Mouse (Mus musculus) hindbrain, postnatal 0 days (tissue): ENCODE results near the gene 4930562C15Rik. TPM values are rescaled to one million over a fixed set of nuclear protein-coding genes. Genes with fewer than 3 reads are reported as not detected.

Experiments
- ATAC-seq: fragments of 200-750 bp; cut with Nextera tagmentation; 2 replicates; pipeline ENCODE4 v1.8.0; 2017; ENCODE audit warnings: mild to moderate bottlenecking, moderate TSS enrichment, moderate library complexity
- DNase-seq: peaks from one replicate; pipeline ENCODE4 v3.0.0-alpha.2; 2015; ENCODE audit warnings: low spot score
- H3K27ac ChIP-seq: fragments of 300-500 bp; sonication (generic); 2 replicates; pipeline ENCODE4 v1.5.1; 2014; ENCODE audit warnings: mild to moderate bottlenecking
- H3K27me3 ChIP-seq: fragments of 300-500 bp; sonication (generic); 2 replicates; pipeline ENCODE4 v1.6.1; 2014; ENCODE audit warnings: low read length, mixed read lengths; ENCODE audit not compliant: insufficient read depth
- H3K36me3 ChIP-seq: fragments of 300-500 bp; sonication (generic); 2 replicates; pipeline ENCODE4 v1.6.1; 2014; ENCODE audit warnings: low read length, mixed read lengths; ENCODE audit not compliant: insufficient read depth
- H3K4me1 ChIP-seq: fragments of 300-500 bp; sonication (generic); 2 replicates; pipeline ENCODE4 v1.6.1; 2014; ENCODE audit warnings: antibody characterized with exemption, low read length, mixed read lengths; ENCODE audit not compliant: insufficient read depth
- H3K4me2 ChIP-seq: fragments of 300-500 bp; sonication (generic); 2 replicates; pipeline ENCODE4 v1.6.1; 2014; ENCODE audit warnings: low read depth, mild to moderate bottlenecking, low read length, moderate library complexity, mixed read lengths
- H3K4me3 ChIP-seq: fragments of 300-500 bp; sonication (generic); 2 replicates; pipeline ENCODE4 v1.5.1; 2014; ENCODE audit warnings: low read length
- H3K9ac ChIP-seq: fragments of 300-500 bp; sonication (generic); replicated peaks from 2 replicates; pipeline ENCODE4 v1.6.1; 2014; ENCODE audit warnings: mild to moderate bottlenecking, low read length, moderate library complexity, mixed read lengths
- H3K9me3 ChIP-seq: fragments of 300-500 bp; sonication (generic); 2 replicates; pipeline ENCODE4 v1.6.1; 2016; ENCODE audit warnings: low read length, mixed read lengths
- CTCF ChIP-seq: IDR thresholded peaks from 2 replicates; pipeline ENCODE4 v1.5.1; 2016; ENCODE audit warnings: antibody characterized with exemption, control low read depth, low read depth
- WGBS: fragments of 180-500 bp; shearing (Covaris S2); extraction: QIAGEN DNeasy Blood & Tissue Kit; methylation state at CpG from one replicate; pipeline ENCODE4 v1.1.7; 2014; 5-methylcytosine and 5-hydroxymethylcytosine counted together
- polyA plus RNA-seq: library from polyadenylated mRNA; unstranded; fragments of >200 nt; fragmentation: Nextera tagmentation; extraction: Ambion mirVana; gene quantifications from 2 replicates; pipeline ENCODE4 v1.2.1, GENCODE M21; 2015
- total RNA-seq: library from RNA; depleted of rRNA; stranded (reverse); fragments of >200 nt; gene quantifications from 2 replicates; pipeline ENCODE4 v1.2.3, GENCODE M21; 2014

Gene 4930562C15Rik
- total and polyA plus RNA-seq, 2 experiments from 2014 or later, result 0.31 TPM; not detected in 1

DNA sequence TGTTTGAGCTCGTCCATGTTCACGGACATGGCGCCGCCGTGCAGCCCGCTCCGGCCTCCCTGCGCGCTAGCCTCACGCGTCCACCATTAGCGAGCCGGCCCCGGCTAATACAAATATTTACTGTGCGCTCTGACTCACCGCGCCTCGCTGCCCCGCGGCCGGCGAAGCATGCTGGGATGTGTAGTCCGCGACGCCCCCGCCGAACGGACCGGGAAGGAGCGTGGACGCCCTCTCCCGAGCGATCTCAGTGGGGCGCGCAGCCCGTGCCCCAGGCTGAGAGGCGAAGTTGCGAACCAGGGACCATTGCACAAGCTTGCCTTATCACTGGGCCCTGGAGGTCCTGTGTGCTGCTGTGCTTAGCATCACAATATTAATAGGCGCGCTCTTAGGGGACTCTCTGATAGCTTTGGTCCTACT is 44.5 kb downstream of the 4930562C15Rik start:
- H3K27ac ChIP-seq, result peak overlapping the region; percentile 98
- under 1% methylated on average over 40 of the region's 40 CpGs for whole genome bisulfite sequencing
- no peaks in the 10 kb centered on the region for H3K9me3 ChIP-seq
- peak overlapping the region; percentile 63 for H3K4me2 ChIP-seq
- peaks cover 15% of the 10 kb centered on the region for H3K4me1 ChIP-seq
- peak; percentile 93 for DNase-seq
- H3K36me3 ChIP-seq, result peaks cover under 1% of the 10 kb centered on the region; the same call in 1 of the 2 replicates
- peak; percentile 44 for TF ChIP-seq CTCF
- peak overlapping the region; percentile 89 for H3K9ac ChIP-seq
- peak overlapping the region; percentile 81 for H3K4me3 ChIP-seq
- H3K27me3 ChIP-seq, result no peaks in the 10 kb centered on the region
- ATAC-seq, result peak; percentile 69

DNA sequence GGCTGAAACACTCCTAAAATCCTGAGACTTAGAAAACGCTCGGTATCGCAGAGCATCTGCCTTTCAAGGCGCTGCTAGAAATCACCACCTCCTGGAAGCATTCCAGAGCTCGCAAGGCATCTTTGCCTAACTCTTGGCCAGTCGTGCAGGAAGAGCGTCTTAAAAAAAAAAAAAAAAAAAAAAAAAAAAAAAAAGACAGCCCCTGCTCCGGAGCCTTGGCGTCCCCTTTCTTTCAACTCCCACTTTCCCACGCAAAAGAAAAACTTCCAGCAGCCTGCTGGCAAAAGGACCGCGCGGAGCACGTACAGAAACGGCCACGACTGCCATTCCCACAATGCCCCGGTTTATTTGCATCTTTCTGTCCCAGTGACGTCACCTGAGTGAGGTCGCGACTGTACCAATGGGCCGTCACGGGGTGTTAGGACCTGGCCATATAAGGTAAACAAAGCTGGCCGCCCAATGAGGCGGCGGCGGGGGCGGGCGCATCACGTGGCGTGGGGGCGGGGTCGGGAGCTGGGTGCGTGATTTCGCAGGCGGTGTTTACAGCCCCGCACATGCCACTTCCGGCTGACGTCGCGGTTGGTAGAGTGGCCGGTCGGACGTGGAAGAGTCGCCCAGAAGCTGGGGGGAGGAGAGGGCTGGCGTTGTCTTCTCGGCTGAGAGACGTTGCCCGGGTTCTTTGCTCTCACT is 45.1 kb downstream of the 4930562C15Rik start, which contains the start of gene Ubald1:
Ubald1 (minus strand) TSS at position 180 of the 690 bp plus-strand sequence.
- H3K9me3 ChIP-seq, result no peaks in the 10 kb centered on the region
- peak within 1 kb of the TSS; percentile 81 for H3K4me3 ChIP-seq
- no peaks in the 10 kb centered on the region for H3K27me3 ChIP-seq
- DNase-seq (peak; percentile 100), ATAC-seq (peak; percentile 93)
- H3K4me2 ChIP-seq, result peak within 1 kb of the TSS; percentile 63
- H3K4me1 ChIP-seq, result peaks cover 15% of the 10 kb centered on the region
- peak within 1 kb of the TSS; percentile 98 for H3K27ac ChIP-seq
- H3K9ac ChIP-seq, result peak within 1 kb of the TSS; percentile 89
- no peak; the same call in 1 of the 2 replicates for TF ChIP-seq CTCF
- under 1% methylated on average over 48 of the region's 48 CpGs for whole genome bisulfite sequencing
- no peaks in the 10 kb centered on the region for H3K36me3 ChIP-seq

DNA sequence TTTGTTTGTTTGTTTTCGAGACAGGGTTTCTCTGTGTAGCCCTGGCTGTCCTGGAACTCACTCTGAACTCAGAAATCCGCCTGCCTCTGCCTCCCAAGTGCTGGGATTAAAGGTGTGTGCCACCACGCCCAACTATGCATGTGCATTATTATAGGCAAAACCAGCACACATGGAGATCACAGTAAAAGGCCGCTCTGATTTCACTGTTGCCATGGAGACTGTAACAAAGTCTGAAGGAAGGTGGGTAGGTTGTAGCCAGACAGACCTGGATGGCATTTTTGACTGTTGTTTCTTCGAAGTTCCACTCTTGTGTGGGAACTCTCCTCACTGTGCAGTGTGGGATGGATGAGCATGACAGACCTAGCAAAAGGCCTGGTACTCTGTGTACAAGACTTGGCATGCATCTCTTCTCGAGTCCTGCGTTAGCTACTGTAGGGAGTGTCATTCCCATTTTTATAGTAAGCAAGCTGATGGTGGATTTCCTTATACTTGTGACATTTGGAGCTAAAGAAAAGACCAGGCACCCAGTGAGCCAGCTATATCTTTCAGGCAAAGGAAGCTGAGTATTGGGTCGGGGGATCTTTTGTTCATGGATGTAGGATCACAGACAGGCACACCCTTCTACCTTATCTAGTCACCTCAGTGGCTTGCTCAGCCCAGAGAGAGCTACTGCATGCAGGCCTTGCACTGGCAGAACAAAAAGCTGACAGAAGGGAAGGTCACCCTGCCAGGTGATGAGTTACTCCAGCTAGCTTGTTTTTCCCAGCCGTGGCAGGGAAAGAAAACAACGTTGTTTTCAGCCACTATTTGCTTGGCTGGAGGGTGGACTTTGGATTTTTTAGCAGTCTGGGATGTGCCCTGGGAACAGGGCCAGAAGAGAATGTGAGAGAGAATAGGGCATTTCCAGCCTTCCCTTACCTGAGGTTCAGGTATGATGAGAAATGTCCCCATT is 46.5 kb downstream of the 4930562C15Rik start:
- DNase-seq (no peak), ATAC-seq (no peak)
- H3K9ac ChIP-seq, result peak overlapping the region; percentile 66
- H3K9me3 ChIP-seq, result no peaks in the 10 kb centered on the region
- H3K27ac ChIP-seq, result peak overlapping the region; percentile 98
- no peaks in the 10 kb centered on the region for H3K27me3 ChIP-seq
- peak overlapping the region; percentile 63 for H3K4me2 ChIP-seq
- H3K4me3 ChIP-seq, result peak overlapping the region; percentile 81
- 77% methylated on average over 10 of the region's 10 CpGs for WGBS
- peaks cover 15% of the 10 kb centered on the region for H3K4me1 ChIP-seq
- H3K36me3 ChIP-seq, result no peaks in the 10 kb centered on the region
- no peak for TF ChIP-seq CTCF

DNA sequence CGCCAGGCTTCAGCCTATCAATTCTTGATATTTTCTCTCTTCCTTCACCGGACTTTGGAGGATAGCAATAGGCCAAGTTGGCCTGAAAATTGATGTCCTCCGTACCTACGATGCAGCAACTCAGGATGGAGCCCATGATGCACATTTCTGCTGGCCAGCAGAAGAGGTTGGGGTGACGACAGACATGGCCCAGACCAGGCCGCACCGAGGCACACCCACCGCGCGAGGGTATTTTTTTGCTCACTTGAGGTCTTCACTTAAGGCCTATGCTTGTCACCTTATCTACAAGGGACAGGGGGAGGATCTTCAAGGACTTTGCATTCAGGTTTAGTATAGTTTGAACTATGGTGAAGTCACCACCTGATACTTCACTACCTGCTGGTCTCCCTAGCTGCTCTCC is 49.7 kb downstream of the 4930562C15Rik start:
- no peaks in the 10 kb centered on the region for H3K9me3 ChIP-seq
- peaks cover 14% of the 10 kb centered on the region for H3K4me1 ChIP-seq
- H3K27me3 ChIP-seq, result no peaks in the 10 kb centered on the region
- DNase-seq (no peak), ATAC-seq (no peak)
- no peak for TF ChIP-seq CTCF
- peak overlapping the region; percentile 93; the same call in 1 of the 2 replicates for H3K27ac ChIP-seq
- H3K36me3 ChIP-seq, result no peaks in the 10 kb centered on the region
- 93% methylated on average over 10 of the region's 10 CpGs for WGBS
- H3K4me2 ChIP-seq, result no peak overlapping the region
- no peak overlapping the region for H3K4me3 ChIP-seq
- no peak overlapping the region for H3K9ac ChIP-seq

DNA sequence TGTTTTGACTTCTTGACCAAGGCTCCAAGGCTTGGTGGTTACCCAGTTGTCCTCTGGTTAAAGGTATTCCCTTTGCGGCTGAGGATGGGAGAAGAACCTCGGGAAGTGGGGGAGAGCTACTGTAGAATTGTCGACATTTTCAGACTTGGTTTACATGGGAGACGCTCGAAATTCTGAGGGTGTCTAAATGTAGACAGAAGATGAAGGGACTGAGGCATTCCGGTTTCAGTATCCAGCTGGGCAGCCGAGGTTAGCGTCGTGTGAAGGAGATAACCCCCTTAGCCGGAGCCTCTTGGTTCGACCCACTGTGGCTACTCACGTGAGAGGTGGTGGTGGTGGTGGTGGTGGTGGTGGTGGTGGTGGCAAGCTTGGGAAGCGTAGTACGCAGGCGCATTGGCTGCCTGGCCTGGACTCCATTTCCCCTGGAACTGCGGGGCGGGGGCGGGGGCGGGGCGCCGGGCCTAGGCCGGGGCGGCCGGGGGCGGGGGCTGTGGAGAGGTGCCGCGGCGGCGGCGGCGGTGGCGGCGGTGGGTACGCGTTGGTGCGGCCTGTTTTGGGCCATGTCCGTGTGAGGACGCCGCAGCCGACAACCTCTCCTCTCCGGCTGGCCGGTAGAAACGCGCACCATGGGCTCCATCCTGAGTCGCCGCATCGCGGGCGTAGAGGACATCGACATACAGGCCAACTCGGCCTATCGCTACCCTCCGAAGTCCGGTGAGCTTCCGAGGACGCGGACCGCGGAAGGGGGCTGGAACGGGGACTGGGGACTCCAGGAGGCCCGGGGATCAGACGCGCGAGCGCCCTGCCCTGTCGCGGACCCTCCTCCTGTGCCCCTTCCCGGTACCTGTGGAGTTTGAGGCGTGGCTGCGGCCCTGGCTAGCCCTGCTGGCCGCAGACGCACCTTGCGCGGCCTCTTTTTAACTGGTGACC is 50.8 kb downstream of the 4930562C15Rik start, which contains the start of gene Mgrn1:
Mgrn1 (plus strand) TSS at position 490 of the 930 bp plus-strand sequence.
- Histone ChIP-seq H3K4me1 (peaks cover 14% of the 10 kb centered on the region), H3K9me3 (no peaks in the 10 kb centered on the region), H3K36me3 (no peaks in the 10 kb centered on the region), H3K27me3 (no peaks in the 10 kb centered on the region), H3K9ac (peak within 1 kb of the TSS; percentile 95), H3K4me2 (peak within 1 kb of the TSS; percentile 87), H3K27ac (peak within 1 kb of the TSS; percentile 93), H3K4me3 (peak within 1 kb of the TSS; percentile 93)
- TF ChIP-seq CTCF, result 0 out of 2 replicates have a peak, but pooled peaks have one; percentile 11
- ATAC-seq (peak; percentile 94), DNase-seq (peak; percentile 95)
- WGBS, result under 1% methylated on average over 61 of the region's 74 CpGs

DNA sequence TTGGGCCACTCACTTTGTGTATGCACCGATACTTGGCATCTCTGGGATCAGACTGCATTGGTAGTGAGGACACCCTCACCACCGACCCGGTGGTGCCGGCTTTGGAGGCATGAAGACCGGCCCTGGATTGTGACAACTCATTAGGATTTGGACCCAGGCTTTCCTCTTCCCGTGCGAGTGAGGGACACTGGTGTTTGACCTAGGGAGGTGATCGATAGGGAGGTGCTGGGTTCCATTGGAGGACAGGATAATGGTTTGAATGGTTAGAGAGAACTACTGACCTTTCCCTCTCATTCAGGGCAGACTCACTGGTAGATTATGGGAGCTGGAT is 51.4 kb downstream of the 4930562C15Rik start:
- DNase-seq (no peak), ATAC-seq (no peak; the same call in 1 of the 2 replicates)
- H3K4me2 ChIP-seq, result peak overlapping the region; percentile 87
- peaks cover 14% of the 10 kb centered on the region for H3K4me1 ChIP-seq
- H3K9me3 ChIP-seq, result no peaks in the 10 kb centered on the region
- TF ChIP-seq CTCF, result no peak
- WGBS, result under 1% methylated on average over 8 of the region's 8 CpGs
- peak overlapping the region; percentile 93 for H3K27ac ChIP-seq
- H3K9ac ChIP-seq, result peak overlapping the region; percentile 95
- no peaks in the 10 kb centered on the region for H3K27me3 ChIP-seq
- peak overlapping the region; percentile 93 for H3K4me3 ChIP-seq
- H3K36me3 ChIP-seq, result no peaks in the 10 kb centered on the region
